Comparison of ENCODE assay signal across 16 mouse cellular contexts in the genomic region with DNA sequence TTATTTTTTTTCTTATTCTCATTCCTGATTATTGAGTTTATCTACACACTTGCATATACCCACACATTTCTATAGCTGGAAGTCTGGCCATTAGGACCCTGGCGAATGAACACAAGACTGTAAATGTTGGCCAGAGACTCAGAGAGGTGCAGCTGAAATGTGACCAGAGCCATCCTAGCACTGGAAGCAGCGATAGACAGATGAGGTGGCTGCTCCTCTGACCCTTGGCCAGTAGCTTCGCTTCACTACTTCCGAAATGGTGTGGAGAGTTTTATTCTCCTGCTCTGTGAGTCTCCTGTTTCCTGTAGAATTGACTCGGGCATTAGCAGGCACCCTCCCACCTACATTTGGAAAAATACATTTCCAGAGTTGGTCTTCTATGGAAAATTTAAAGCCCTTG.
DNase-seq lines count a peak whose midpoint lies in the region; ATAC-seq and TF ChIP-seq lines count a peak whose summit lies in the region.
"Had no signal": no experiment of that assay in that cellular context is flagged by ENCODE, and none has a peak within 500 bp of the region (broad histone marks: within the 10 kb centered on the region; RNA-seq: fewer than 3 reads in every experiment).

No protein-coding gene starts in this region.

- peak overlapping the region; percentile 51; the same call in 1 of the 2 replicates for H3K27ac ChIP-seq in liver, embryonic 13.5 days
- H3K27ac ChIP-seq in liver, embryonic 11.5 days (ENCODE audit: low read depth, low read length): no peak overlapping the region
- H3K27ac ChIP-seq in kidney, postnatal 0 days: peak overlapping the region; percentile 32; the same call in 1 of the 2 replicates
- peak overlapping the region; percentile 65; the same call in 1 of the 2 replicates for H3K27ac ChIP-seq in limb, embryonic 14.5 days (replicated peaks; ENCODE audit: low read depth, low read length)
- no peak overlapping the region for H3K27ac ChIP-seq in layer of hippocampus, adult 2 months
- H3K27ac ChIP-seq: midbrain, embryonic 10.5 days had no signal

- H3K4me3 ChIP-seq in liver, embryonic 13.5 days (replicated peaks): no peak overlapping the region
- no peak overlapping the region for H3K4me3 ChIP-seq in liver, embryonic 11.5 days (ENCODE audit: low read depth, low read length)
- H3K4me3 ChIP-seq in kidney, postnatal 0 days (replicated peaks; ENCODE audit: low read depth, low read length): no peak overlapping the region
- no peak overlapping the region for H3K4me3 ChIP-seq in limb, embryonic 14.5 days (replicated peaks; ENCODE audit: low read length)
- H3K4me3 ChIP-seq in layer of hippocampus, adult 2 months: no peak overlapping the region
- H3K4me3 ChIP-seq: heart, embryonic 12.5 days; midbrain, embryonic 10.5 days had no signal

- H3K27me3 ChIP-seq in liver, embryonic 13.5 days: no peaks in the 10 kb centered on the region
- no peaks in the 10 kb centered on the region for H3K27me3 ChIP-seq in liver, embryonic 11.5 days (replicated peaks; ENCODE audit: control insufficient read depth, insufficient read depth, low read length)
- H3K27me3 ChIP-seq in kidney, postnatal 0 days (ENCODE audit: insufficient read depth, low read length): no peaks in the 10 kb centered on the region
- no peaks in the 10 kb centered on the region for H3K27me3 ChIP-seq in limb, embryonic 14.5 days (ENCODE audit: control insufficient read depth, insufficient read depth, low read length)
- H3K27me3 ChIP-seq: heart, embryonic 12.5 days had no signal

- H3K9me3 ChIP-seq in liver, embryonic 13.5 days (replicated peaks): no peaks in the 10 kb centered on the region
- no peaks in the 10 kb centered on the region for H3K9me3 ChIP-seq in liver, embryonic 11.5 days (ENCODE audit: control insufficient read depth, low read length)
- H3K9me3 ChIP-seq in kidney, postnatal 0 days (replicated peaks; ENCODE audit: low read length): no peaks in the 10 kb centered on the region
- H3K9me3 ChIP-seq in limb, embryonic 14.5 days (ENCODE audit: control insufficient read depth, low read length): no peaks in the 10 kb centered on the region
- H3K9me3 ChIP-seq: G1E; heart, embryonic 12.5 days; midbrain, embryonic 10.5 days had no signal

- no peak for DNase-seq in liver, embryonic 13.5 days
- DNase-seq in liver, embryonic 11.5 days (ENCODE audit: low spot score): no peak
- peak; percentile 77 for DNase-seq in kidney, postnatal 0 days (ENCODE audit: low spot score)
- no peak for DNase-seq in limb, embryonic 14.5 days (ENCODE audit: low spot score)
- no peak for DNase-seq in layer of hippocampus, adult 2 months (ENCODE audit: low spot score in 2 of 2)
- DNase-seq in thymus, postnatal 10 days (ENCODE audit: low spot score in 2 of 2): no peak
- DNase-seq: adrenal gland, adult 8-10 months; cerebellum, adult 8-10 months; gastrocnemius, postnatal 36 days; thymus, postnatal 14 days had no signal

- H3K36me3 ChIP-seq in liver, embryonic 13.5 days: no peaks in the 10 kb centered on the region
- no peaks in the 10 kb centered on the region for H3K36me3 ChIP-seq in liver, embryonic 11.5 days (ENCODE audit: control insufficient read depth, insufficient read depth, low read length)
- no peaks in the 10 kb centered on the region for H3K36me3 ChIP-seq in kidney, postnatal 0 days (ENCODE audit: insufficient read depth, low read length)
- H3K36me3 ChIP-seq in limb, embryonic 14.5 days (ENCODE audit: control insufficient read depth, insufficient read depth, low read length): no peaks in the 10 kb centered on the region
- H3K36me3 ChIP-seq: G1E; heart, embryonic 12.5 days; midbrain, embryonic 10.5 days had no signal

- TF ChIP-seq POLR2A in limb, embryonic 14.5 days (IDR thresholded peaks at IDR 0.05; ENCODE audit: borderline replicate concordance, extremely low read depth, insufficient read depth, insufficient read length): no peak

- peaks cover 51% of the 10 kb centered on the region for H3K4me1 ChIP-seq in liver, embryonic 13.5 days (replicated peaks)
- peaks cover 29% of the 10 kb centered on the region for H3K4me1 ChIP-seq in liver, embryonic 11.5 days (replicated peaks; ENCODE audit: control insufficient read depth, insufficient read depth, low read length)
- no peaks in the 10 kb centered on the region; the same call in 1 of the 2 replicates for H3K4me1 ChIP-seq in kidney, postnatal 0 days (replicated peaks; ENCODE audit: insufficient read depth, low read length)
- peaks cover 12% of the 10 kb centered on the region; the same call in 1 of the 2 replicates for H3K4me1 ChIP-seq in limb, embryonic 14.5 days (ENCODE audit: control insufficient read depth, insufficient read depth, low read length)

- 65% methylated on average over 5 of the region's 5 CpGs for WGBS in liver, embryonic 13.5 days (ENCODE audit: insufficient replicate concordance)
- WGBS in liver, embryonic 11.5 days: 58% methylated on average over 5 of the region's 5 CpGs
- 21% methylated on average over 5 of the region's 5 CpGs for WGBS in kidney, postnatal 0 days
- 41% methylated on average over 5 of the region's 5 CpGs for WGBS in limb, embryonic 14.5 days

- no peak for ATAC-seq in liver, embryonic 13.5 days (ENCODE audit: low read depth)
- ATAC-seq in liver, embryonic 11.5 days (replicated peaks; ENCODE audit: low FRiP score): no peak
- peak; percentile 86; the same call in 1 of the 2 replicates for ATAC-seq in kidney, postnatal 0 days (replicated peaks; ENCODE audit: low FRiP score, low read depth)
- ATAC-seq in limb, embryonic 14.5 days (ENCODE audit: low FRiP score, low read depth): no peak
- no peak for ATAC-seq in erythroblast, adult 5-6 weeks (replicated peaks; ENCODE audit: low FRiP score, poor library complexity, severe bottlenecking)
- ATAC-seq: intestine, embryonic 16.5 days; lung, postnatal 0 days had no signal

- H3K4me2 ChIP-seq in liver, embryonic 13.5 days: no peak overlapping the region
- H3K4me2 ChIP-seq in liver, embryonic 11.5 days: no peak overlapping the region
- H3K4me2 ChIP-seq in kidney, postnatal 0 days (ENCODE audit: low read length): peak overlapping the region; percentile 11; the same call in 1 of the 2 replicates
- H3K4me2 ChIP-seq in limb, embryonic 14.5 days (replicated peaks; ENCODE audit: low read depth, low read length, severe bottlenecking): no peak overlapping the region
- H3K4me2 ChIP-seq: heart, embryonic 12.5 days had no signal

- no peak for TF ChIP-seq CTCF in kidney, postnatal 0 days (IDR thresholded peaks at IDR 0.05; ENCODE audit: low read depth)
- no peak for TF ChIP-seq CTCF in layer of hippocampus, adult 2 months (conservative IDR thresholded peaks at IDR 0.05)

- no peak overlapping the region for H3K9ac ChIP-seq in liver, embryonic 13.5 days
- H3K9ac ChIP-seq in liver, embryonic 11.5 days (ENCODE audit: low read depth, low read length): no peak overlapping the region
- no peak overlapping the region for H3K9ac ChIP-seq in kidney, postnatal 0 days (ENCODE audit: low read depth, low read length)
- no peak overlapping the region for H3K9ac ChIP-seq in limb, embryonic 14.5 days (ENCODE audit: low read depth, low read length, severe bottlenecking)
- H3K9ac ChIP-seq: heart, embryonic 12.5 days had no signal

Comparison
In these comparisons a context has a peak if more than half of its experiments do, and no peak if none do; other contexts are left out.
1. H3K27ac ChIP-seq: peak in liver, embryonic 13.5 days (single experiment), kidney, postnatal 0 days (single experiment) and limb, embryonic 14.5 days (single experiment); none in liver, embryonic 11.5 days (single experiment) and layer of hippocampus, adult 2 months (single experiment).